Mouse (Mus musculus) T-helper 1 cell (primary cell): Measurements from ENCODE around the gene Bpifb5.
"Not testable (repeated sequence)": the region's sequence is repeated elsewhere in the genome, so short reads cannot be mapped to it uniquely, and the experiment has no call there.

ENCODE experiments used
- in situ Hi-C: fragments of 300-600 bp; cut with MboI, MseI; formaldehyde crosslinking; loops from one replicate; pipeline ENCODE4 v1.15.1; 2025; ENCODE audit warnings: high pct_unique_total_duplicates

Gene Bpifb5

DNA sequence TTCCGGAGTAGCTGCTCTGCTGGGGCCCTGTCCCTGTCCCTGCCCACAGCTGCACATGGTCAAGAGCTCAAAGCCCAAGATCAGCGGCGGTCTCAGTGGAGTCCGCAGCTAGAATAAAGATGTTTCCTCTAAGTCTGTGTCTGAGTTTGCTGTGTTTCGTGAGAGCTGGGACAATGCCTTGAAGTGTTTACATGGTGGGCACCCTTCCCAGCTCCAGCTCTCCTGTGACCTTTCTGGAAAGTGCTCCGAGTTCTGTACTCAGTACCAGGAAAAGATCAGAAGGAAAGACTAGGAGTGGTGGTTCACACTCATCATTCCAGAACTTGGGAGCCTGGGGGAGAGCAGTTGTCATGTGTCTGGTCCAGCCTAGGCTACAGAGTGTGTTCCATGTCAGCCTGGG, 17.2 kb downstream of the Bpifb5 start:
- in situ Hi-C loops, result no loop called here

DNA sequence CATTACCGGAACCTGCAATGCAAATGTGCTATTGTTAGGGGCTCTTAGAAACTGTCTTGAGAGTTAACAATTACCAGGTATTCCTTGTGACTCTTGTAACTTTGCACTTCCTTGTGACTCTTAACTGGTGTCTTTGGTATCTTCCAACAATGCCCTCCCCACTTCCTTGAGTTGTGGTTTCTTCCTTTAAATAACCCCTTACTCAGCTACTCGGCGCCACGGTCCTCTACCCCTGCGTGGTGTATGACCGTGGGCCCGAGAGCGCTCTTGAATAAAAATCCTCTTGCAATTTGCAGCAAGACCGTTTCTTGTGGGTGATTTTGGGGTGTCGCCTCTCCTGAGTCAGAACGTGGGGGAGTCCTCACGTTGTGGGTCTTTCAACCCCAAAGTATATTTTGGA, 19.2 kb downstream of the Bpifb5 start:
- in situ Hi-C loops, result not testable (repeated sequence)

DNA sequence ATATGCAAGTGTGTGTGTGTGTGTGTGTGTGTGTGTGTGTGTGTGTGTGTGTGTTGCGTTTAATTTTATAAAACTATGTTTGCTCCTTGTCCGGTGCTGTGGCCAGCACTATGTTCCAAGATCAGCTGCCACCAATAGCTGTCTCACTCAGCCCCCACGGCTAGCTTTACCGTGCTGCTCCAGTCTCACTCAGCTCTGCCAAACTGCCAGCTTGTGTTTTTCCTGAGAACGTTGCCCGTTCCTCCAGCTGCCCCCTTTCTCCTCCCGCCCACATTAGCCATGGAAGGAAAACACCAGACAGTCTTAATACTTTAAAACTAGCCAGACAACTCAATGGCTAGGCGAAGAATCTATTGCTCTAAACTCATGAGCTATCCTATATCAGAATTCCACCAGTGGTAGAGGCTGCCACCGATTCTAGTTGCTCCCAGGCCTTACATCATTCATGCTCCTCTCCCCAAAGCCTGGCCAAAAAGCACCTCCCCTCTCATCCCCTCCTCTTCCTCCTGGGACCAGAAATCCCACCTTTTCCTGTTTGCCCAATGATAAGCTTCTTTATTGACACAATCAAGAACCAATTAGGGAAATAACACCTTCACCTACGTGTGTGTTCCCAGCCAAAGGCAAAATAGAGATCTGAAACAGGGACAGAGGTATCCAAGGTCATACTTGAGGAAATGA, 20.0 kb downstream of the Bpifb5 start:
- in situ Hi-C loops, result no loop called here

DNA sequence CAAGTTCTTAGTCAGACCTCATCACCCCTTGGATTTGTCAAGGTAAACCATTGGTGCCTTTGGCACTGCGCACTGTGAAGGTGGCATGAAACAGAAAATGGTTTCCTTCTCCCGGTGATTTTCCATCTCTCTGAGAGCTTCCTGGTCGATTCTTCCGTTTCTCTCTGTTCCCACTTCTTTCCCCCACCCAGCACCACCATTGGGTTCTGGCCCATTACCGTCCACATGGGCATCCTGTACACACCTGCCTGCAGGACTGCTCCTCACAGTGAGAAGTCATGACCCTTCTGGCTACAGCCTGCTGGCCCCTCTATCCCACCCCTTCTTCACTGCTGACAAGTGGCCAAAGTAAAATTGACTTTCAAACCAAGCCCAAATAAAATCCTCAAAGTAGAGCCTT, 21.8 kb downstream of the Bpifb5 start:
- in situ Hi-C loops, result no loop called here

DNA sequence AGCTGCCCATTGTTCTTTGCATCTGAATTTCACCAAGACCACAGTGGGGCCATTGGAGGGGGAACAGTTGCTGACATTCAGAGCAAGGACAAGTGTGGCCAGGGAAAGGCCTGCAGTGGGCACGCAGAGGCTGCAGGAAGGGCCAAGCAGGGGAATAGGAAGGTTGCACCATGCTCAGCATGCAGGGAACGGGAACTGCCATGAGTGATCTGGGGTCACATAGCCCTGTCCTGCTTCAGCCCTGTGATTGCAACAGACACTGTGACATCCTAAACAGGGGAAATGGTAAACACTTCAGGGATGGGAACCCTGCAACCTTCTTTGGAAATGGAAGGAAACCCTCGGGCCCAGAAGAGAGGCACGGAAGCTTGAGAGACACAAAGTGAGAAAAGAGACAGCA, 31.7 kb downstream of the Bpifb5 start:
- in situ Hi-C loops, result loop anchor here (5.0 kb wide), 1 partner anchor 52 kb away; the partner anchor contains the start of gene Bpifb9b

DNA sequence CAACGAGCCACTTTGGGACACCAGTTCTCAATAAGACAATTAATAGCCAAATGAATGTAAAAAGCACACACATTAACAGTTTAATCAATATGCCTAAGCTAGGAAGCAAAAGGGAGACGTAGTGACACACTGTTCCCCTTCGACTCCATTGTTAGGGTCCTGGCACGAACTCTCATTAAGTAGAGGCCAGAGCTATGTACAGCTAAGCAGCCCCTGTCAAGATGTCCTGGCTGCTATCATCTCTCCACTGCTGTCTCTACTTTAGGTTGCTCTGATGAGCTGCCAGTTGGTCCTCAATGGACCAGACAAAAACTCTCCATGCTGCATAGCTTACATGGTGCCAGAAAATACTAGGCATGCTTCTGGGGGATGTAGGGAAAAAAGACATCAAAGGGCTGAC, 32.2 kb downstream of the Bpifb5 start:
- in situ Hi-C loops, result loop anchor here (5.0 kb wide), 1 partner anchor 52 kb away; the partner anchor contains the start of gene Bpifb9b

DNA sequence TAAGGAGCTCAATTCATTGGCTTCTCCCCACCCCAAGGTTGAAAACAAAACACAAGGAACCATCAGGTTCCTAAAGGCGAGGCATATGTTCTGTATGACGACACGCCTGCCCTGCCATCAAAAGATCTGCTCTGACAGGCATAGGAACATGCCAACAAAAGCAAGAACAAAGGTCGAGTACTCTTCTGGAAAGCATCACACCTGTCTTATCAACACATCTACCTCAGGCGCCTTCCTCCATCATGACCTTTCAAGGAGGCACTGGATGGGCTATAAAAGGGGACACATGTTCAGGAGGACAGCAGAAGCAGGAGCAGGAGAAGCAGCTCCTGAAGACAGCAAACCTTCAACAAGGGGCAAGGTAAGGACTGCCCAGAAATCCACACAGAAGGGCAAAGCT, 34.0 kb downstream of the Bpifb5 start, which contains the start of gene Bpifb9a:
Gene Bpifb9a, plus strand, starts transcription at position 301 of the 400 bp plus-strand sequence.
- in situ Hi-C loops, result loop anchor here (5.0 kb wide), 1 partner anchor 50 kb away; the partner anchor contains the start of gene Bpifb9b

DNA sequence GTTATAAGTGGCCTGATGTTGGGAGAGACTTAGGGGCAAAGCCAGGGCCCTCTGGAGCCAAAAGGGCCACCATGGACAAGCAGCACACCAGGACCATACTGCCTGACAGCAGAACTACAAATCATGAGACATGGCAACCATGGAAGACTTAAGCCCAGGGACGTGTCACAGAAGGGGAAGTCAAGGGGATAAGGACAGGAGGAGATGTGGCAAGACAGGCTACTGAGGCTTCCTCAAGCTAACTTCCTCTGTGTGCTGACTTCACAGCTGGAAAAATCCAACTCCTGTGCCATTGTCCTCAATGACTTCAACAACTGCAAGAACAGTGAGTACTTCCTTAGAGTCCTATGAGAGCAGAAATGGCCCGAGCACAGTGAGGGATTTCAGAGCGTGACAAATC, 40.9 kb downstream of the Bpifb5 start:
- in situ Hi-C loops, result not testable (repeated sequence)
